Mouse (Mus musculus): Measurements from ENCODE around the gene Atf5. TPM values are rescaled to one million over a fixed set of nuclear protein-coding genes. Genes with fewer than 3 reads are reported as not detected.
A peak's percentile ranks its signal among the peaks of the same experiment; 100 is the strongest.

Gene Atf5
- polyA plus RNA-seq, 2 experiments, result 3.7 to 47.9 TPM

- no peaks in the 10 kb centered on the region for H3K9me3 ChIP-seq (ENCODE audit: control insufficient read depth, low read length)
- no peaks in the 10 kb centered on the region for H3K27me3 ChIP-seq (ENCODE audit: control insufficient read depth, insufficient read depth, low read length)
- WGBS, result 63% methylated on average over 5 of the region's 5 CpGs
- no peak overlapping the region for H3K4me2 ChIP-seq (replicated peaks; ENCODE audit: low read depth, low read length, severe bottlenecking)
- DNase-seq (ENCODE audit: low spot score) (no peak), ATAC-seq (ENCODE audit: low FRiP score, low read depth) (no peak)
- peaks cover 10% of the 10 kb centered on the region; the same call in 1 of the 2 replicates for H3K36me3 ChIP-seq (ENCODE audit: control insufficient read depth, insufficient read depth, low read length)
- no peak overlapping the region for H3K27ac ChIP-seq (replicated peaks; ENCODE audit: low read depth, low read length)
- H3K4me1 ChIP-seq (ENCODE audit: control insufficient read depth, insufficient read depth, low read length), result peaks cover 29% of the 10 kb centered on the region
- TF ChIP-seq POLR2A (IDR thresholded peaks at IDR 0.05; ENCODE audit: borderline replicate concordance, extremely low read depth, insufficient read depth, insufficient read length), result no peak
- H3K4me3 ChIP-seq (replicated peaks; ENCODE audit: low read length), result no peak overlapping the region
- 0 out of 2 replicates have a peak overlapping the region, but pooled peaks have one; percentile 5 for H3K9ac ChIP-seq (ENCODE audit: low read depth, low read length, severe bottlenecking)
Measured at GRCm38 (mm10) chr7:44819863-44820262, 3.4 kb upstream of the Atf5 start.

GRCm38 (mm10) chr7:44819391-44819790 is 2.9 kb upstream of the Atf5 start:
- ATAC-seq (ENCODE audit: low FRiP score, low read depth) (no peak), DNase-seq (ENCODE audit: low spot score) (no peak)
- no peak for TF ChIP-seq POLR2A (IDR thresholded peaks at IDR 0.05; ENCODE audit: borderline replicate concordance, extremely low read depth, insufficient read depth, insufficient read length)
- Histone ChIP-seq H3K4me2 (replicated peaks; ENCODE audit: low read depth, low read length, severe bottlenecking) (peak overlapping the region; percentile 74), H3K36me3 (ENCODE audit: control insufficient read depth, insufficient read depth, low read length) (peaks cover 10% of the 10 kb centered on the region; the same call in 1 of the 2 replicates), H3K9ac (ENCODE audit: low read depth, low read length, severe bottlenecking) (peak overlapping the region; percentile 98; the same call in 1 of the 2 replicates), H3K27ac (replicated peaks; ENCODE audit: low read depth, low read length) (no peak overlapping the region), H3K4me1 (ENCODE audit: control insufficient read depth, insufficient read depth, low read length) (peaks cover 29% of the 10 kb centered on the region), H3K9me3 (ENCODE audit: control insufficient read depth, low read length) (no peaks in the 10 kb centered on the region), H3K4me3 (replicated peaks; ENCODE audit: low read length) (no peak overlapping the region), H3K27me3 (ENCODE audit: control insufficient read depth, insufficient read depth, low read length) (no peaks in the 10 kb centered on the region)
- WGBS, result 92% methylated on average over 2 of the region's 2 CpGs

- peaks cover 29% of the 10 kb centered on the region for H3K4me1 ChIP-seq (ENCODE audit: control insufficient read depth, insufficient read depth, low read length)
- no peaks in the 10 kb centered on the region for H3K27me3 ChIP-seq (ENCODE audit: control insufficient read depth, insufficient read depth, low read length)
- 0 out of 2 replicates have a peak overlapping the region, but pooled peaks have one; percentile 13 for H3K27ac ChIP-seq (replicated peaks; ENCODE audit: low read depth, low read length)
- peak overlapping the region; percentile 98 for H3K9ac ChIP-seq (ENCODE audit: low read depth, low read length, severe bottlenecking)
- DNase-seq (ENCODE audit: low spot score) (no peak), ATAC-seq (ENCODE audit: low FRiP score, low read depth) (no peak)
- 36% methylated on average over 6 of the region's 6 CpGs for WGBS
- peak overlapping the region; percentile 74 for H3K4me2 ChIP-seq (replicated peaks; ENCODE audit: low read depth, low read length, severe bottlenecking)
- H3K9me3 ChIP-seq (ENCODE audit: control insufficient read depth, low read length), result no peaks in the 10 kb centered on the region
- H3K4me3 ChIP-seq (replicated peaks; ENCODE audit: low read length), result peak overlapping the region; percentile 87
- peaks cover 13% of the 10 kb centered on the region; the same call in 1 of the 2 replicates for H3K36me3 ChIP-seq (ENCODE audit: control insufficient read depth, insufficient read depth, low read length)
- no peak for TF ChIP-seq POLR2A (IDR thresholded peaks at IDR 0.05; ENCODE audit: borderline replicate concordance, extremely low read depth, insufficient read depth, insufficient read length)
Measured at GRCm38 (mm10) chr7:44818751-44819235, 2.3 kb upstream of the Atf5 start.

GRCm38 (mm10) chr7:44818164-44818563 is 1.7 kb upstream of the Atf5 start:
- Histone ChIP-seq H3K4me3 (replicated peaks; ENCODE audit: low read length) (peak overlapping the region; percentile 87), H3K9ac (ENCODE audit: low read depth, low read length, severe bottlenecking) (peak overlapping the region; percentile 98), H3K4me1 (ENCODE audit: control insufficient read depth, insufficient read depth, low read length) (peaks cover 29% of the 10 kb centered on the region), H3K4me2 (replicated peaks; ENCODE audit: low read depth, low read length, severe bottlenecking) (peak overlapping the region; percentile 74), H3K36me3 (ENCODE audit: control insufficient read depth, insufficient read depth, low read length) (peaks cover 17% of the 10 kb centered on the region; the same call in 1 of the 2 replicates), H3K9me3 (ENCODE audit: control insufficient read depth, low read length) (no peaks in the 10 kb centered on the region), H3K27ac (replicated peaks; ENCODE audit: low read depth, low read length) (no peak overlapping the region), H3K27me3 (ENCODE audit: control insufficient read depth, insufficient read depth, low read length) (no peaks in the 10 kb centered on the region)
- DNase-seq (ENCODE audit: low spot score) (no peak), ATAC-seq (ENCODE audit: low FRiP score, low read depth) (no peak)
- 43% methylated on average over 2 of the region's 2 CpGs for WGBS
- no peak for TF ChIP-seq POLR2A (IDR thresholded peaks at IDR 0.05; ENCODE audit: borderline replicate concordance, extremely low read depth, insufficient read depth, insufficient read length)

- no peak overlapping the region for H3K27ac ChIP-seq (replicated peaks; ENCODE audit: low read depth, low read length)
- peak overlapping the region; percentile 87 for H3K4me3 ChIP-seq (replicated peaks; ENCODE audit: low read length)
- ATAC-seq (ENCODE audit: low FRiP score, low read depth) (no peak), DNase-seq (ENCODE audit: low spot score) (no peak)
- peaks cover 18% of the 10 kb centered on the region; the same call in 1 of the 2 replicates for H3K36me3 ChIP-seq (ENCODE audit: control insufficient read depth, insufficient read depth, low read length)
- no peaks in the 10 kb centered on the region for H3K9me3 ChIP-seq (ENCODE audit: control insufficient read depth, low read length)
- peak overlapping the region; percentile 98 for H3K9ac ChIP-seq (ENCODE audit: low read depth, low read length, severe bottlenecking)
- peak overlapping the region; percentile 74 for H3K4me2 ChIP-seq (replicated peaks; ENCODE audit: low read depth, low read length, severe bottlenecking)
- 29% methylated on average over 3 of the region's 3 CpGs for WGBS
- H3K27me3 ChIP-seq (ENCODE audit: control insufficient read depth, insufficient read depth, low read length), result no peaks in the 10 kb centered on the region
- H3K4me1 ChIP-seq (ENCODE audit: control insufficient read depth, insufficient read depth, low read length), result peaks cover 29% of the 10 kb centered on the region
- no peak for TF ChIP-seq POLR2A (IDR thresholded peaks at IDR 0.05; ENCODE audit: borderline replicate concordance, extremely low read depth, insufficient read depth, insufficient read length)
Measured at GRCm38 (mm10) chr7:44817441-44817840, 983 bp upstream of the Atf5 start.

Measured in limb, embryonic 14.5 days (tissue).